Mouse (Mus musculus): ENCODE measurements around the gene Cachd1.

Cachd1 gene

GRCm38 (mm10) chr4:101069154-101069971, 292.9 kb downstream of the Cachd1 start:
- 2% methylated on average over 55 of the region's 55 CpGs for whole genome bisulfite sequencing

DNA sequence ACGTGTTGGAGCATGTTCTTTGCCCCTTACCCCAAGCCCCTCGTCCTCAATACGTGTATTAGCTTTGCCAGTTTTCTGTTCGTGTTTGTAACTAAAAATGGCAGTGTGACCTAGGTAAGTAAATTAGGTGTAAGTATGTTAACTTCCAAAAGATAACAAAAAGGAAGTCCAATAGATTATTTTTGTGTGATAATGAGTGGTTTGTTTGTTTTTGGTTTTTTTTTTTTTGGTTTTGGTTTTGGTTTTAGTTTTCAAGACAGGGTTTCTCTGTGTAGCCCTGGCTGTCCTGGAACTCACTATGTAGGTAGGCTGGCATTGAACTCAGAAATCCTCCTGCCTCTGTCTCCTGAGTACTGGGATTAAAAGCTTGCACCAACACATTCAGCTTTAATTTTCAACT, 295.1 kb downstream of the Cachd1 start:
- 75% methylated on average over 4 of the region's 4 CpGs for WGBS

DNA sequence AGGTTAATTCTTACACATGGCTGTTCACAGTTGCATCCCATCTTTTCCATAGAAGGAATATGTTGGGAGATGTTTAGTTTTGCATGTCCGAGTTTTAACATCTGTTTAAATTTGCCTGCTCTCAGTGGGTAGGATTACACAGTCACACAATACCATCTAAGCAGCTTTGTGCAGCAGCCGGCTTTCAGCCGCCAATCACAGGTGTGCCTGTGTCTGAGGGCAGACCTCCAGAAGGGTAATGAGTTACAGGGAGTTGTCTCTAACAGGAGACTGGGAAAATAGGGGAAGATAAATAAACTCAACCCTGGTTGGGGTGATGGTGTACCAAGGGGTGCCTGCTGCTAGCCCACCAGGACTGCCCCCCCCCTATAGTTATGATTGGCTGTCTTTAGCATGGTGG, 299.9 kb downstream of the Cachd1 start:
- 51% methylated on average over 3 of the region's 3 CpGs for WGBS

All from cerebral cortex, adult 2 months (tissue).